Mouse (Mus musculus): Measurements from ENCODE around the gene Hoxa2. TPM values are rescaled to one million over a fixed set of nuclear protein-coding genes. Genes with fewer than 3 reads are reported as not detected.

Hoxa2 gene
- total and polyA plus RNA-seq, 3 experiments, result 0.26 TPM; not detected in 2

- Histone ChIP-seq H3K79me2 (replicated peaks; ENCODE audit: control insufficient read depth, extremely low read depth, insufficient read depth, poor library complexity, severe bottlenecking) (no peaks in the 10 kb centered on the region), H3K9ac (ENCODE audit: insufficient read depth, low read depth) (no peak overlapping the region), H3K36me3 (replicated peaks in 1 of 2; ENCODE audit: control insufficient read depth in 1 of 2, insufficient read depth in 1 of 2, low read length in 1 of 2) (no peaks in the 10 kb centered on the region), H3K4me2 (ENCODE audit: insufficient read depth, low read depth, poor library complexity, severe bottlenecking) (no peak overlapping the region), H3K4me1 (ENCODE audit: control insufficient read depth in 1 of 2, insufficient read depth in 2 of 2) (peaks cover 0 to 18% of the 10 kb centered on the region in 2 experiments; a peak in 2 of 4 replicates), H3K27me3 (replicated peaks) (no peaks in the 10 kb centered on the region), H3K4me3 (replicated peaks in 1 of 3; ENCODE audit: low read depth in 2 of 3, low read length in 2 of 3, poor library complexity in 1 of 3) (no peak overlapping the region), H3K27ac (ENCODE audit: insufficient read depth, low read depth) (no peak overlapping the region), H3K9me3 (replicated peaks; ENCODE audit: low read length) (peaks cover 5% of the 10 kb centered on the region)
- dilution Hi-C loops (cut with MboI; ENCODE audit: extremely low pct_ligation_motif_present, extremely low pct_unique_long_range_greater_than_20kb, low sequenced_read_pairs) (no loop called here), in situ Hi-C loops (cut with MboI; ENCODE audit: low pct_ligation_motif_present, low pct_unique_long_range_greater_than_20kb, low sequenced_read_pairs) (no loop called here)
- no peak for DNase-seq (ENCODE audit: extremely low read depth)
- TF ChIP-seq ZMIZ1 (IDR thresholded peaks at IDR 0.05; ENCODE audit: low read depth, low read length), result no peak
- TF ChIP-seq ZKSCAN1 (IDR thresholded peaks at IDR 0.05; ENCODE audit: borderline replicate concordance, low read depth, low read length), result no peak
- TF ChIP-seq JUN (IDR thresholded peaks at IDR 0.05; ENCODE audit: insufficient read depth, low read depth, low read length), result no peak
- TF ChIP-seq JUND (conservative IDR thresholded peaks at IDR 0.05; ENCODE audit: low read depth, low read length), result no peak
- TF ChIP-seq CHD2 (IDR thresholded peaks at IDR 0.05; ENCODE audit: low read length), result no peak
- no peak for TF ChIP-seq SIN3A (IDR thresholded peaks at IDR 0.05; ENCODE audit: low read length)
- no peak for TF ChIP-seq ZC3H11A (IDR thresholded peaks at IDR 0.05; ENCODE audit: low read depth, low read length)
- no peak for TF ChIP-seq ELF1 (IDR thresholded peaks at IDR 0.05; ENCODE audit: low read depth, low read length)
Measured at GRCm38 (mm10) chr6:52196811-52197210, 32.2 kb upstream of the Hoxa2 start.

GRCm38 (mm10) chr6:52194690-52195089 lies 30.1 kb upstream of the Hoxa2 start:
- no peak for DNase-seq (ENCODE audit: extremely low read depth)
- Histone ChIP-seq H3K27me3 (replicated peaks) (no peaks in the 10 kb centered on the region), H3K9me3 (replicated peaks; ENCODE audit: low read length) (peaks cover 5% of the 10 kb centered on the region), H3K4me1 (ENCODE audit: control insufficient read depth in 1 of 2, insufficient read depth in 2 of 2) (peaks cover 0 to 18% of the 10 kb centered on the region in 2 experiments; a peak in 2 of 4 replicates), H3K4me2 (ENCODE audit: insufficient read depth, low read depth, poor library complexity, severe bottlenecking) (no peak overlapping the region), H3K79me2 (replicated peaks; ENCODE audit: control insufficient read depth, extremely low read depth, insufficient read depth, poor library complexity, severe bottlenecking) (no peaks in the 10 kb centered on the region), H3K4me3 (replicated peaks in 1 of 3; ENCODE audit: low read depth in 2 of 3, low read length in 2 of 3, poor library complexity in 1 of 3) (no peak overlapping the region), H3K27ac (ENCODE audit: insufficient read depth, low read depth) (no peak overlapping the region), H3K9ac (ENCODE audit: insufficient read depth, low read depth) (no peak overlapping the region), H3K36me3 (replicated peaks in 1 of 2; ENCODE audit: control insufficient read depth in 1 of 2, insufficient read depth in 1 of 2, low read length in 1 of 2) (peaks cover 0 to 2% of the 10 kb centered on the region in 2 experiments)
- dilution Hi-C loops (cut with MboI; ENCODE audit: extremely low pct_ligation_motif_present, extremely low pct_unique_long_range_greater_than_20kb, low sequenced_read_pairs) (no loop called here), in situ Hi-C loops (cut with MboI; ENCODE audit: low pct_ligation_motif_present, low pct_unique_long_range_greater_than_20kb, low sequenced_read_pairs) (no loop called here)
- no peak for TF ChIP-seq GABPA (IDR thresholded peaks at IDR 0.05; ENCODE audit: insufficient replicate concordance, low read depth, low read length)
- TF ChIP-seq IRF4 (IDR thresholded peaks at IDR 0.05; ENCODE audit: low read depth, low read length), result no peak
- no peak for TF ChIP-seq CHD2 (IDR thresholded peaks at IDR 0.05; ENCODE audit: low read length)
- TF ChIP-seq MXI1 (IDR thresholded peaks at IDR 0.05; ENCODE audit: low read depth, low read length), result no peak
- no peak for TF ChIP-seq E2F4 (IDR thresholded peaks at IDR 0.05; ENCODE audit: insufficient replicate concordance, low read depth, low read length)
- no peak for TF ChIP-seq POLR2A (IDR thresholded peaks at IDR 0.05; ENCODE audit: low read depth, low read length)
- no peak for TF ChIP-seq MYC (IDR thresholded peaks at IDR 0.05; ENCODE audit: low read depth, low read length)
- TF ChIP-seq RAD21 (IDR thresholded peaks at IDR 0.05; ENCODE audit: low read depth, low read length), result no peak
- no peak for TF ChIP-seq POLR2AphosphoS2 (IDR thresholded peaks at IDR 0.05; ENCODE audit: low read depth, low read length)
- no peak for TF ChIP-seq HCFC1 (IDR thresholded peaks at IDR 0.05; ENCODE audit: low read depth, low read length)
- TF ChIP-seq UBTF (IDR thresholded peaks at IDR 0.05; ENCODE audit: low read depth, low read length), result no peak
- no peak for TF ChIP-seq MAZ (IDR thresholded peaks at IDR 0.05; ENCODE audit: low read depth, low read length)
- TF ChIP-seq ETS1 (conservative IDR thresholded peaks at IDR 0.05; ENCODE audit: low read depth, low read length), result no peak
- TF ChIP-seq ZNF384 (IDR thresholded peaks at IDR 0.05; ENCODE audit: low read depth, low read length), result no peak
- no peak for TF ChIP-seq SIN3A (IDR thresholded peaks at IDR 0.05; ENCODE audit: low read length)
- no peak for TF ChIP-seq USF1 (IDR thresholded peaks at IDR 0.05; ENCODE audit: low read depth, low read length)
- no peak for TF ChIP-seq JUND (conservative IDR thresholded peaks at IDR 0.05; ENCODE audit: low read depth, low read length)
- no peak for TF ChIP-seq TCF12 (IDR thresholded peaks at IDR 0.05; ENCODE audit: low read depth, low read length)
